Mouse (Mus musculus): ENCODE measurements at regions not wholly inside any gene's neighbourhood (a gene's known extent, or its start where the extent isn't known, plus 50 kb on each side); places are given as distances from the start of the nearest gene placed in this dataset.

- intact Hi-C loops (cut with DNase I) = no loop called here
- DNase-seq (ENCODE audit: low spot score in 2 of 2) = peak in 1 of 2 experiments; percentile 15
These were observed 210.2 kb upstream of the Pabpc6 start for GRCm38 (mm10) chr17:9879556-9880206.

- intact Hi-C loops (cut with DNase I) = no loop called here
- no peak for DNase-seq (ENCODE audit: low spot score in 2 of 2)
These were observed 204.2 kb upstream of the Pabpc6 start for GRCm38 (mm10) chr17:9873695-9874094.

GRCm38 (mm10) chr17:9870237-9870636, 200.7 kb upstream of the Pabpc6 start:
- no peak for DNase-seq (ENCODE audit: low spot score in 2 of 2)
- intact Hi-C loops (cut with DNase I) = no loop called here

- intact Hi-C loops (cut with DNase I) = no loop called here
- no peak for DNase-seq (ENCODE audit: low spot score in 2 of 2)
These were observed 199.3 kb upstream of the Pabpc6 start for GRCm38 (mm10) chr17:9868747-9869281.

GRCm38 (mm10) chr17:9864254-9864653, 194.7 kb upstream of the Pabpc6 start:
- intact Hi-C loops (cut with DNase I) = no loop called here
- DNase-seq (ENCODE audit: low spot score in 2 of 2) = no peak

- DNase-seq (ENCODE audit: low spot score in 2 of 2) = no peak
- intact Hi-C loops (cut with DNase I) = no loop called here
These were observed 192.7 kb upstream of the Pabpc6 start for GRCm38 (mm10) chr17:9861923-9862854.

GRCm38 (mm10) chr17:9861346-9861745, 191.8 kb upstream of the Pabpc6 start:
- intact Hi-C loops (cut with DNase I) = no loop called here
- peak in 1 of 2 experiments; percentile 20 for DNase-seq (ENCODE audit: low spot score in 2 of 2)

GRCm38 (mm10) chr17:9848559-9849357, 179.2 kb upstream of the Pabpc6 start:
- intact Hi-C loops (cut with DNase I) = loop anchor here (5.0 kb wide), 1 partner anchor 71 kb away; no protein-coding TSS in a partner anchor
- no peak for DNase-seq (ENCODE audit: low spot score in 2 of 2)

- intact Hi-C loops (cut with DNase I) = loop anchor here (5.0 kb wide), 1 partner anchor 68 kb away; no protein-coding TSS in a partner anchor
- DNase-seq (ENCODE audit: low spot score in 2 of 2) = no peak
These were observed 176.0 kb upstream of the Pabpc6 start for GRCm38 (mm10) chr17:9845451-9846075.

GRCm38 (mm10) chr17:9841103-9841502, 171.6 kb upstream of the Pabpc6 start:
- intact Hi-C loops (cut with DNase I) = no loop called here
- DNase-seq (ENCODE audit: low spot score in 2 of 2) = no peak

- intact Hi-C loops (cut with DNase I) = no loop called here
- no peak for DNase-seq (ENCODE audit: low spot score in 2 of 2)
These were observed 169.7 kb upstream of the Pabpc6 start for GRCm38 (mm10) chr17:9839256-9839655.

- intact Hi-C loops (cut with DNase I) = no loop called here
- DNase-seq (ENCODE audit: low spot score in 2 of 2) = no peak
These were observed 167.7 kb upstream of the Pabpc6 start for GRCm38 (mm10) chr17:9836995-9837842.

- intact Hi-C loops (cut with DNase I) = no loop called here
- DNase-seq (ENCODE audit: low spot score in 2 of 2) = no peak
These were observed 160.4 kb upstream of the Pabpc6 start for GRCm38 (mm10) chr17:9829895-9830294.

GRCm38 (mm10) chr17:9821358-9821757, 151.8 kb upstream of the Pabpc6 start:
- no peak for DNase-seq (ENCODE audit: low spot score in 2 of 2)
- intact Hi-C loops (cut with DNase I) = no loop called here

- DNase-seq (ENCODE audit: low spot score in 2 of 2) = no peak
- intact Hi-C loops (cut with DNase I) = no loop called here
These were observed 147.5 kb upstream of the Pabpc6 start for GRCm38 (mm10) chr17:9817056-9817455.

GRCm38 (mm10) chr17:9797069-9797468, 127.6 kb upstream of the Pabpc6 start:
- intact Hi-C loops (cut with DNase I) = no loop called here
- no peak for DNase-seq (ENCODE audit: low spot score in 2 of 2)

- DNase-seq (ENCODE audit: low spot score in 2 of 2) = no peak
- intact Hi-C loops (cut with DNase I) = no loop called here
These were observed 126.9 kb upstream of the Pabpc6 start for GRCm38 (mm10) chr17:9796225-9796988.

- intact Hi-C loops (cut with DNase I) = loop anchor here (5.0 kb wide), 2 partner anchors 68 to 128 kb away; no protein-coding TSS in a partner anchor
- no peak for DNase-seq (ENCODE audit: low spot score in 2 of 2)
These were observed 109.3 kb upstream of the Pabpc6 start for GRCm38 (mm10) chr17:9778866-9779265.
